ENCODE assay signal across 22 mouse cellular contexts in genomic region chr14:121954129-121954528, GRCm38 (mm10). TPM values are rescaled to one million over a fixed set of nuclear protein-coding genes. Genes with fewer than 3 reads are reported as not detected.
"Had no signal": no experiment of that assay in that cellular context is flagged by ENCODE, and none has a peak within 500 bp of the region (broad histone marks: within the 10 kb centered on the region; RNA-seq: fewer than 3 reads in every experiment).

No protein-coding gene starts in this region.

- H3K27ac ChIP-seq: kidney, embryonic 15.5 days; left cerebral cortex, adult 2 months; liver, embryonic 13.5 days; midbrain, embryonic 12.5 days; midbrain, embryonic 15.5 days; neural tube, embryonic 12.5 days; neural tube, embryonic 15.5 days; stomach, postnatal 0 days had no signal

- H3K36me3 ChIP-seq: midbrain, embryonic 15.5 days; neural tube, embryonic 12.5 days; neural tube, embryonic 15.5 days had no signal

- DNase-seq: kidney, adult 8-10 months; kidney, postnatal 10 days; kidney, postnatal 36 days; layer of hippocampus, postnatal 36 days; liver, embryonic 13.5 days; lung, adult 2 months; lung, postnatal 14 days; retina, postnatal 1 day; right cerebral cortex, postnatal 25 days; spleen, adult 18-20 months had no signal

- H3K9me3 ChIP-seq: kidney, embryonic 15.5 days; liver, embryonic 13.5 days; midbrain, embryonic 12.5 days; midbrain, embryonic 15.5 days; neural tube, embryonic 12.5 days; neural tube, embryonic 15.5 days had no signal

- H3K4me2 ChIP-seq: kidney, embryonic 15.5 days; liver, embryonic 13.5 days; midbrain, embryonic 12.5 days; midbrain, embryonic 15.5 days; neural tube, embryonic 12.5 days; neural tube, embryonic 15.5 days had no signal

- ATAC-seq: midbrain, embryonic 15.5 days had no signal

- H3K9ac ChIP-seq: kidney, embryonic 15.5 days; liver, embryonic 13.5 days; midbrain, embryonic 12.5 days; midbrain, embryonic 15.5 days; neural tube, embryonic 12.5 days; neural tube, embryonic 15.5 days had no signal

- H3K27me3 ChIP-seq: kidney, embryonic 15.5 days; liver, embryonic 13.5 days; midbrain, embryonic 12.5 days; midbrain, embryonic 15.5 days; neural tube, embryonic 12.5 days; neural tube, embryonic 15.5 days had no signal

- H3K4me3 ChIP-seq: kidney, embryonic 15.5 days; left cerebral cortex, adult 2 months; liver, embryonic 13.5 days; midbrain, embryonic 12.5 days; midbrain, embryonic 15.5 days; neural tube, embryonic 12.5 days; neural tube, embryonic 15.5 days had no signal

- H3K4me1 ChIP-seq: midbrain, embryonic 12.5 days; midbrain, embryonic 15.5 days; neural tube, embryonic 12.5 days had no signal

RNA-seq across cellular contexts. Expression of gene Gpr18, which starts 38.5 kb away (rescaled TPM):
- total RNA-seq: layer of hippocampus, adult 8-10 months; layer of hippocampus, postnatal 10 days; layer of hippocampus, postnatal 36 days; left cerebral cortex, adult 2 months; left cerebral cortex, postnatal 10 days; left cerebral cortex, postnatal 36 days had no signal
- polyA plus RNA-seq: limb, embryonic 14.5 days; liver, embryonic 13.5 days; neural tube, embryonic 15.5 days had no signal
